Mouse (Mus musculus) limb, embryonic 14.5 days (tissue): ENCODE results near the gene Cbfa2t2. TPM values are rescaled to one million over a fixed set of nuclear protein-coding genes. Genes with fewer than 3 reads are reported as not detected.

Experiments
- ATAC-seq: fragments of 200-750 bp; cut with Nextera tagmentation; 2 replicates; pipeline ENCODE4 v1.8.0; 2017; ENCODE audit warnings: low read depth, moderate number of reproducible peaks, moderate TSS enrichment; ENCODE audit not compliant: low FRiP score
- DNase-seq: peaks from one replicate; pipeline ENCODE4 v3.0.0-alpha.2; 2015; ENCODE audit warnings: low spot score
- H3K27ac ChIP-seq: fragments of 300-500 bp; sonication (generic); replicated peaks from 2 replicates; pipeline ENCODE4 v1.5.1; 2014; ENCODE audit warnings: low read depth, mild to moderate bottlenecking, low read length, moderate library complexity, mixed read lengths
- H3K27me3 ChIP-seq: fragments of 300-500 bp; sonication (generic); 2 replicates; pipeline ENCODE4 v1.6.1; 2014; ENCODE audit warnings: low read length, mixed read lengths; ENCODE audit not compliant: control insufficient read depth, insufficient read depth
- H3K36me3 ChIP-seq: fragments of 300-500 bp; sonication (generic); 2 replicates; pipeline ENCODE4 v1.6.1; 2014; ENCODE audit warnings: mild to moderate bottlenecking, low read length, moderate library complexity, mixed read lengths; ENCODE audit not compliant: control insufficient read depth, insufficient read depth
- H3K4me1 ChIP-seq: fragments of 300-500 bp; sonication (generic); 2 replicates; pipeline ENCODE4 v1.6.1; 2014; ENCODE audit warnings: antibody characterized with exemption, low read length, mixed read lengths; ENCODE audit not compliant: control insufficient read depth, insufficient read depth
- H3K4me2 ChIP-seq: fragments of 300-500 bp; sonication (generic); replicated peaks from 2 replicates; pipeline ENCODE4 v1.6.1; 2014; ENCODE audit warnings: low read depth, mild to moderate bottlenecking, low read length, moderate library complexity; ENCODE audit not compliant: severe bottlenecking
- H3K4me3 ChIP-seq: fragments of 300-500 bp; sonication (generic); replicated peaks from 2 replicates; pipeline ENCODE4 v1.5.1; 2014; ENCODE audit warnings: low read length
- H3K9ac ChIP-seq: fragments of 300-500 bp; sonication (generic); 2 replicates; pipeline ENCODE4 v1.6.1; 2014; ENCODE audit warnings: mild to moderate bottlenecking, low read depth, low read length, moderate library complexity; ENCODE audit not compliant: severe bottlenecking
- H3K9me3 ChIP-seq: fragments of 300-500 bp; sonication (generic); 2 replicates; pipeline ENCODE4 v1.6.1; 2016; ENCODE audit warnings: low read length; ENCODE audit not compliant: control insufficient read depth
- POLR2A ChIP-seq: fragments of 200-500 bp; IDR thresholded peaks from 2 replicates; pipeline ENCODE4 v1.8.0; 2012; ENCODE audit warnings: inconsistent platforms, mild to moderate bottlenecking, moderate library complexity, borderline replicate concordance; ENCODE audit not compliant: insufficient read depth, insufficient read length; ENCODE audit errors: extremely low read depth
- WGBS: fragments of 180-500 bp; shearing (Covaris S2); extraction: QIAGEN DNeasy Blood & Tissue Kit; methylation state at CpG from one replicate; pipeline ENCODE4 v1.1.7; 2014; 5-methylcytosine and 5-hydroxymethylcytosine counted together
- polyA plus RNA-seq, 2 experiments: library from polyadenylated mRNA; depleted of rRNA in 1 of 2; stranded (reverse) in 1 of 2; unstranded in 1 of 2; fragments of >200 nt; fragmentation: Nextera tagmentation in 1 of 2; extraction: Ambion mirVana in 1 of 2; gene quantifications; 2 replicates each; pipeline versions ENCODE4 v1.2.1 to v1.2.3; 2012 to 2014

The Cbfa2t2 gene
- polyA plus RNA-seq, 2 experiments = 26.4 to 35.7 TPM

DNA sequence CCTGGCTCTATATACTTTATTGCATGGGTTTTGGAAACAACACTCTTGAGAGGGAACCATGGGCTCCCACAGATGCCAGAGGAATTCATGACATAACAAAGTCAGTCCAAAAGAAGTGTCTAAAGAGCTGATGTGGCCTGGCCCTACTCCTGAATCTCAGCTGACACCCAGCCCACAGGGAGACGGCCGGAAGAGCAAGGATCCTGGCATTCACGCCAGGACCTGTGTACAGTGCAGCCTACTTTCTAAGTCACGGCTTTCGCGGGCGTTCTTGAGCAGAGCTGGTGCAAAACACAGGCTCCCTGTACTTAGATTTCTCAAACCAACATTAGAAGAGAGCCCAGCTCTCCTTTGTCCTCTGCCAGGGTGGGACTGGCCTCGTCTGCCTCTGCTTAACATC, 144.3 kb downstream of the Cbfa2t2 start:
- H3K27ac ChIP-seq = no peak overlapping the region

DNA sequence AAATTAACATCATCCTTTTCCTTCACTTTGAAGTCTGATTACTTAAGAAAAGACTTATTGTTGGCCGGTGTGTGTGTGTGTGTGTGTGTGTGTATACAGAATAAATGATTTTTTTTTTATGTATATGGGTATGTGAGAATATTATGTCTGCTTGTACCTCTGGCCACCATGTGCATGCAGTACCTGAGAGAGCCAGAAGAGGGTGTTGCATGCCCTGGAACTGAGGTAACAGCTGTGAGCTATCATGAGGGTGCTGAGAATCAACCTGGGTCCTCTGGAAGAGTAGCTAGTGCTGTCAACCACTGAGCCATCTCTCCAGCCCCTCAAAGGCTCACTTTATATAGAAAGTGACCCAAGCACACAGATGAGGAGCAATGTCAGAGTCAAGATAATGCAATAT, 145.1 kb downstream of the Cbfa2t2 start:
- no peak for TF ChIP-seq POLR2A
- Histone ChIP-seq H3K4me3 (no peak overlapping the region), H3K27me3 (no peaks in the 10 kb centered on the region), H3K4me2 (no peak overlapping the region), H3K36me3 (0 out of 2 replicates have a peak, but pooled peaks cover 2% of the 10 kb centered on the region), H3K4me1 (0 out of 2 replicates have a peak, but pooled peaks cover 5% of the 10 kb centered on the region), H3K27ac (no peak overlapping the region), H3K9ac (no peak overlapping the region), H3K9me3 (no peaks in the 10 kb centered on the region)
- ATAC-seq = no peak
- 73% methylated on average over 1 of the region's 1 CpGs for WGBS
- DNase-seq = no peak

More for the DNA sequence above, 144.3 kb downstream of the Cbfa2t2 start:
- Histone ChIP-seq H3K4me2 (no peak overlapping the region), H3K27me3 (no peaks in the 10 kb centered on the region), H3K4me3 (no peak overlapping the region), H3K9me3 (no peaks in the 10 kb centered on the region), H3K9ac (no peak overlapping the region), H3K4me1 (0 out of 2 replicates have a peak, but pooled peaks cover 5% of the 10 kb centered on the region), H3K36me3 (no peaks in the 10 kb centered on the region)
- 78% methylated on average over 8 of the region's 8 CpGs for WGBS
- DNase-seq (no peak), ATAC-seq (no peak)
- TF ChIP-seq POLR2A = no peak

DNA sequence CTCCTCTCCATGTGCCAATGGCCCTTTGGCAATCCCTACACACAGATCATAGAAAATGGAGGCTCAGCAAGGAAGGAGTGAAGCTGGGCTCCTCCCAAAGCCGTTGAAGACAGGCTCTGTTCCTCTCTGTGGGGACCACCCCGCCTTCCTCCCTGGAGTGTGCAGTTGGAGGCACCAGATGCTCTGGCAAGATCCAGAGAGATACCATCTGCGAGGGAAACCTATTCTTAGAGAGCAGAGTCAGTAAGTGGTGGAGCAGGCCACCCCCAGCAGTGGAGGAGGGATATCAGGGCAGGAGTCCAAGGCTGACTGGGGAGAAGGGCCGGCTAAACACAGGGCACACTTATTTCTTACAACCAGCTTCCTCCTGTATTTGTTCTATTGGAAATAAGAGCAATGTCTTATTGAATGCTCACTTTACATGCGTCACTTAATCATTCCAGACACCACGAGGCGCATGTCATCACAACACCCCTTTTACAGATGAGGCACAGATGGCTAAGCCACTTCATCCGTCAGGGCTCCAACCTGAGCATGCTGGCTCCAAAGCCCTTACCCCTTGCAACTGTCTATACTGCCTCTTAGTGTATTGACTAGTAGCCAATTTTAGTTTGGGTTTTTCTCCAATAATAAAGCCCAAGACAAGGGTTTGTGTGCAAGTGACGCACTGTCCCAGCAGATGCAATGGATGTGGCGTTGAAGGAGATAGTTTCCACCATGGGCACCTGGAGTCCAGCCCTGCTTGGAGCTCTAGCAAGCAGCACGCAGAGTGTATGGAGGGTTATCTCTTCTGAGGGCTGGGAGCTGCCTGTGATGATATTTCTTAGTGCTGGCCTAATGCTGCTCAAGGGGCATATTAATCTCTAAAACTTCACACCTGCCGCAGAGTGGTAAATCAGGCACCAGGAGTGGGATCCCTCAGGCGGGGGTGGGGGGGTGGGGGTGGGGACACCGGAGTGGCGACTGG, 147.9 kb downstream of the Cbfa2t2 start:
- no peak overlapping the region for H3K9ac ChIP-seq
- H3K4me2 ChIP-seq = no peak overlapping the region
- H3K36me3 ChIP-seq = 0 out of 2 replicates have a peak, but pooled peaks cover 12% of the 10 kb centered on the region
- DNase-seq (peak; percentile 15), ATAC-seq (0 out of 2 replicates have a peak, but pooled peaks have one; percentile 20)
- WGBS = 62% methylated on average over 13 of the region's 15 CpGs
- no peak for TF ChIP-seq POLR2A
- no peaks in the 10 kb centered on the region for H3K9me3 ChIP-seq
- H3K27me3 ChIP-seq = no peaks in the 10 kb centered on the region
- H3K4me1 ChIP-seq = 0 out of 2 replicates have a peak, but pooled peaks cover 5% of the 10 kb centered on the region
- H3K27ac ChIP-seq = no peak overlapping the region
- H3K4me3 ChIP-seq = no peak overlapping the region

DNA sequence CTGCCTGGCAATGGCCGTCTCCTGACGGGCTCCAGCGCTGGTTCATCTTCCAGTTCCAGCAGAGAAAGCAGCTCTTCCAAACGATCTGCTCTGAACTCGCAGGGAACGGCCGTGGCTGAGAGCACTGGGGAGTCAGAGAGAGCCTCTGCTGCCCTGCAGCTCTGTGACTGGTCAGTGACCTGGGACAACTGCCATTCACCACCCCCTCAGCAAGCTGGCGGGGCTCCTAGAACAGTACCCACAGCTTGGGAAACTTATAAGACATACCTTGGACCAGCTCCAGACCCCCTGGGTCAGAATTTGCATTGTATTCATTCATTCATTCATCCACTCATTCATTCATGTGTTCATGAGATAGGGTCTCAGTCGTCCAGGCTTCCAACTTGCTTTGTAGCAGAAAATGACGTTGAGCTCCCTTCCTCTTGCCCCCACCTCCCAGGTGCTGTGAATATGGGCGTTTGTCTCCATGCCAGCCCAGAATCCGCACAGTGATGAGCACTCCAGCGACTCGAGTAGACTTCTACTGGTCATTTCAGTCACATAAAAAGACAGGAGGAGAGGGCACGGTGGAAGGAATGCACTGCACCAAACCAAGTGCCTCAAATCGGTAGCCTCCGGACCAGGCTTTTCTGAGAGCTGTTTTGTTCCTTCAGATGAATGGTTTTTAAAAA, 148.8 kb downstream of the Cbfa2t2 start:
- Histone ChIP-seq H3K4me1 (0 out of 2 replicates have a peak, but pooled peaks cover 5% of the 10 kb centered on the region), H3K27ac (no peak overlapping the region), H3K9ac (no peak overlapping the region), H3K36me3 (0 out of 2 replicates have a peak, but pooled peaks cover 12% of the 10 kb centered on the region), H3K9me3 (no peaks in the 10 kb centered on the region), H3K4me3 (no peak overlapping the region), H3K27me3 (no peaks in the 10 kb centered on the region), H3K4me2 (no peak overlapping the region)
- ATAC-seq (no peak), DNase-seq (no peak)
- 56% methylated on average over 17 of the region's 17 CpGs for WGBS
- TF ChIP-seq POLR2A = no peak

DNA sequence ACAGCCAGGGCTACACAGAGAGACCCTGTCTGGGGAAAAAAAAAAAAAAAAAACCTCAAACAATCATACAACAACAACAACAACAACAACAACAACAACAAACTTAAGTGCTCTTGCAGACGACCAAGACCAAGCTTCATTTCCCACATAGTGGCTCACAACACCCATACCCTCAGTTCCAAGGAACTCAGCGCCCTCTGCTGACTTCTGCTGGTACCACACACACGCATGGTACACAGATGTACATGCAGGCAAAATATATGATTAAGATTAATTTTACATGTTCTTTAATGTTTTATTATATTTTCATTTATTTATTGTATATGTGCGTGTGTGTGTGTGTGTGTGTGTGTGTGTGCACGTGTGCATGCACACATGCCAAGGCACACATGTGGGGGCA, 150.1 kb downstream of the Cbfa2t2 start:
- no peaks in the 10 kb centered on the region for H3K27me3 ChIP-seq
- TF ChIP-seq POLR2A = no peak
- ATAC-seq (no peak), DNase-seq (no peak)
- H3K27ac ChIP-seq = no peak overlapping the region
- 0 out of 2 replicates have a peak, but pooled peaks cover 12% of the 10 kb centered on the region for H3K36me3 ChIP-seq
- no peak overlapping the region for H3K4me2 ChIP-seq
- WGBS = 75% methylated on average over 5 of the region's 5 CpGs
- 0 out of 2 replicates have a peak, but pooled peaks cover 5% of the 10 kb centered on the region for H3K4me1 ChIP-seq
- H3K9me3 ChIP-seq = no peaks in the 10 kb centered on the region
- no peak overlapping the region for H3K9ac ChIP-seq
- H3K4me3 ChIP-seq = no peak overlapping the region

Other genes starting within 250 kb of the Cbfa2t2 start
- not detected in 2 replicates for gene Bpifb1, start 245.7 kb upstream of the Cbfa2t2 start, polyA plus RNA-seq (2012; rRNA removed)
- 0.26 TPM in 1 of 2 replicates, not detected in the other for gene Bpifb1, start 245.7 kb upstream of the Cbfa2t2 start, polyA plus RNA-seq (2014; fragmentation: Nextera tagmentation; extraction: Ambion mirVana)
- gene Bpifb5, start 212.7 kb upstream of the Cbfa2t2 start, polyA plus RNA-seq (2012; rRNA removed) = 0.74 and 0.97 TPM in 2 replicates
- 0.32 and 0.48 TPM in 2 replicates for gene Bpifb5, start 212.7 kb upstream of the Cbfa2t2 start, polyA plus RNA-seq (2014; fragmentation: Nextera tagmentation; extraction: Ambion mirVana)
- gene Bpifb9a, start 178.6 kb upstream of the Cbfa2t2 start, polyA plus RNA-seq (2012; rRNA removed) = not detected in 2 replicates
- not detected in 2 replicates for gene Bpifb9a, start 178.6 kb upstream of the Cbfa2t2 start, polyA plus RNA-seq (2014; fragmentation: Nextera tagmentation; extraction: Ambion mirVana)
- not detected in 2 replicates for gene Bpifb9b, start 129.3 kb upstream of the Cbfa2t2 start, polyA plus RNA-seq (2012; rRNA removed)
- not detected in 2 replicates for gene Bpifb9b, start 129.3 kb upstream of the Cbfa2t2 start, polyA plus RNA-seq (2014; fragmentation: Nextera tagmentation; extraction: Ambion mirVana)
- gene Cdk5rap1, start 63.5 kb upstream of the Cbfa2t2 start, polyA plus RNA-seq (2012; rRNA removed) = 16.6 and 20.0 TPM in 2 replicates
- 9.0 and 13.0 TPM in 2 replicates for gene Cdk5rap1, start 63.5 kb upstream of the Cbfa2t2 start, polyA plus RNA-seq (2014; fragmentation: Nextera tagmentation; extraction: Ambion mirVana)
- gene Snta1, start 28.4 kb upstream of the Cbfa2t2 start, polyA plus RNA-seq (2012; rRNA removed) = 11.0 and 14.9 TPM in 2 replicates
- gene Snta1, start 28.4 kb upstream of the Cbfa2t2 start, polyA plus RNA-seq (2014; fragmentation: Nextera tagmentation; extraction: Ambion mirVana) = 5.0 and 5.2 TPM in 2 replicates
- 0.48 and 0.59 TPM in 2 replicates for gene 1700003F12Rik, start 110.6 kb downstream of the Cbfa2t2 start, polyA plus RNA-seq (2012; rRNA removed)
- 0.91 and 1.4 TPM in 2 replicates for gene 1700003F12Rik, start 110.6 kb downstream of the Cbfa2t2 start, polyA plus RNA-seq (2014; fragmentation: Nextera tagmentation; extraction: Ambion mirVana)
- gene Actl10, start 115.3 kb downstream of the Cbfa2t2 start, polyA plus RNA-seq (2012; rRNA removed) = 0.09 TPM in 1 of 2 replicates, not detected in the other
- 0.21 and 0.30 TPM in 2 replicates for gene Actl10, start 115.3 kb downstream of the Cbfa2t2 start, polyA plus RNA-seq (2014; fragmentation: Nextera tagmentation; extraction: Ambion mirVana)
- gene Necab3, start 122.4 kb downstream of the Cbfa2t2 start, polyA plus RNA-seq (2012; rRNA removed) = 6.7 and 8.0 TPM in 2 replicates
- gene Necab3, start 122.4 kb downstream of the Cbfa2t2 start, polyA plus RNA-seq (2014; fragmentation: Nextera tagmentation; extraction: Ambion mirVana) = 3.8 and 3.9 TPM in 2 replicates
- gene E2f1, start 133.4 kb downstream of the Cbfa2t2 start, polyA plus RNA-seq (2012; rRNA removed) = 38.3 and 41.8 TPM in 2 replicates
- 9.3 and 9.4 TPM in 2 replicates for gene E2f1, start 133.4 kb downstream of the Cbfa2t2 start, polyA plus RNA-seq (2014; fragmentation: Nextera tagmentation; extraction: Ambion mirVana)
- 20.6 and 21.2 TPM in 2 replicates for gene Pxmp4, start 167.2 kb downstream of the Cbfa2t2 start, polyA plus RNA-seq (2012; rRNA removed)
- gene Pxmp4, start 167.2 kb downstream of the Cbfa2t2 start, polyA plus RNA-seq (2014; fragmentation: Nextera tagmentation; extraction: Ambion mirVana) = 27.0 and 27.6 TPM in 2 replicates
- gene Zfp341, start 176.8 kb downstream of the Cbfa2t2 start, polyA plus RNA-seq (2012; rRNA removed) = 7.1 and 8.9 TPM in 2 replicates
- gene Zfp341, start 176.8 kb downstream of the Cbfa2t2 start, polyA plus RNA-seq (2014; fragmentation: Nextera tagmentation; extraction: Ambion mirVana) = 0.98 and 1.1 TPM in 2 replicates
- 0.16 and 0.58 TPM in 2 replicates for gene 4930519P11Rik, start 177.0 kb downstream of the Cbfa2t2 start, polyA plus RNA-seq (2012; rRNA removed)
- gene 4930519P11Rik, start 177.0 kb downstream of the Cbfa2t2 start, polyA plus RNA-seq (2014; fragmentation: Nextera tagmentation; extraction: Ambion mirVana) = 0.46 TPM in 1 of 2 replicates, not detected in the other
- gene Chmp4b, start 215.2 kb downstream of the Cbfa2t2 start, polyA plus RNA-seq (2012; rRNA removed) = 177 and 206 TPM in 2 replicates
- gene Chmp4b, start 215.2 kb downstream of the Cbfa2t2 start, polyA plus RNA-seq (2014; fragmentation: Nextera tagmentation; extraction: Ambion mirVana) = 20.7 and 20.9 TPM in 2 replicates